Mouse (Mus musculus) ES-CJ7 (cell line): ENCODE measurements around the gene Rusc2.

Source experiments
- DNase-seq: peaks from one replicate; pipeline ENCODE4 v3.0.0; 2011; ENCODE audit warnings: low read depth, low spot score

Rusc2 gene

GRCm38 (mm10) chr4:43442044-43442443 is 60.3 kb downstream of the Rusc2 start:
- peak; percentile 100 for DNase-seq

- peak; percentile 63 for DNase-seq
Observed at GRCm38 (mm10) chr4:43442456-43443361, 60.9 kb downstream of the Rusc2 start.

GRCm38 (mm10) chr4:43443511-43443910 is 61.7 kb downstream of the Rusc2 start:
- DNase-seq: no peak

DNA sequence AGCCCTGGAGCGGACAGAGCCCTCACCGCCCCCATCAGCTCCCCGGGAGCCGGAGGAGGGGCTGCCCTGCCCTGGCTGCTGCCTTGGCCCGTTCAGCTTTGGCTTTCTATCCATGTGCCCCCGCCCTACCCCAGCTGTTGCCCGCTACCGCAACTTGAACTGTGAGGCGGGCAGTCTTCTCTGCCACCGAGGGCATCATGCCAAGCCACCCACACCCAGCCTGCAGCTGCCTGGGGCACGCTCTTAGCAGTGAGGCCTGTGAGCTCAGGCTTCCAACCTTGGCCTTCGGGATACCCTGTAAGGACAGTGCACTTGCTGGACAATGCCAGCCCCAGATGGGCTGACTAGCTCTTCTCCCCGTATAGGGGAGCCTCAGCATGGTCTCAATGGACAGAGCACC is 65.5 kb downstream of the Rusc2 start:
- no peak for DNase-seq

GRCm38 (mm10) chr4:43448554-43448953 is 66.8 kb downstream of the Rusc2 start:
- no peak for DNase-seq

- no peak for DNase-seq
Observed at GRCm38 (mm10) chr4:43452315-43452714, 70.5 kb downstream of the Rusc2 start.

DNA sequence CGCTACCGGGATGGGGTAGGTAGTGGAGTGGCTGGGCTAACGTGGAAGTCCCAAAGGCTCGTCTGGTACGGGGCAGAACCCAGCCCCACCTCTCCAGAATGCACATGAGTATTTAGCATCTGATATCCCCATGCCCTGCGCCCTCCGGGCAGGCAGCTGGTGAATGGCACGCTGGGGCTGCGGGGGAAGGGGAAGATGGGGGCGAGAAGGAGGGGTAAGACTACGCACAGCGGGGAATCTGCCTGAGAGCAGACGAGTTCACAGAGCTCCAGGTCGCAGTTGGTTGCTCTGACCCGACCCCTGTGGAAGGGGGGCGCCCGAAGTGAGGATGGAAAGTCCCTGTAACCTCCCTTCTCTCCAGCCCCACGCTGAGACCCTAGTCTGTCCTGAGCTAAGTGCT is 71.6 kb downstream of the Rusc2 start:
- no peak for DNase-seq

DNA sequence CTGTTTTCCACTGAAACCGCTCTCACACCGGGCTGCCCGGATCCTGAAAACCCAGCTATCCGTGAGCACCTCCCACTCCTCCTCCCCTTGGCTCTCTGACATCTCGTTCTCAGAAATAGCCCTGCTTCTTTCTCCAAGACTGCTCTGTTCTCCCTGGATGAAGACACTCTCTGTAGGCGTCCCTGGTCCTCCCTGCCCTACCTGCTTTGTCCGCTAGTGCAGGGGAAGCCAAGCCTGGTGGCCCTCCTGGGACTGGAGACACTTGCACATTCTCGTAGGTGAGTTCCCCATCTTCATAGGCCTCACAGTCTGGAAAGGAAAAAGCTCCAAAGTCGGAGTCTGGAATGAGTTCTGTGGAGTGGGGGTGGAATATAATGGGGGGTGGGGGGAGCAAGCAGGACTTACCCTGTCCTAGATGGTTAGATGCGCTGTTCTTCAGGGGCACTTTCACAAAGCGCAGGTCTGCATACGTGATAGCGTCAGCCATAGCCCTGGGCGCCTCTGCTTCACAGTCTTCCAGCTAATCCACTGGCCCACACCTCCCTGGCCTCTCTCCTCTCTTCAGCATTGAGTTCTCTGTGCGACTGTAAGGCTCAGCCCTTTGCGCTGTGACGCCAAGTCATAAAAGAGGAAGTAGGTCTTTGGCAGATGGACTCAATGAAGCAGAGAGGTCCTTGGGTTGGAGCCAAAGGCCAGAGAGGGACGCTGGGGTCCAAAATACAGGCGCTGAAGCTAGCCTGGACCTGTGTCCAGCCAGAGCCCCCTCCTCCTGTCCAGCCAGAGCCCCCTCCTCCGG is 72.5 kb downstream of the Rusc2 start, which contains the start of gene Cd72:
Gene Cd72 (minus strand): TSS at position 588 of the 796 bp plus-strand sequence.
- DNase-seq: no peak

- DNase-seq: no peak
Observed at GRCm38 (mm10) chr4:43456470-43456869, 74.7 kb downstream of the Rusc2 start.

DNA sequence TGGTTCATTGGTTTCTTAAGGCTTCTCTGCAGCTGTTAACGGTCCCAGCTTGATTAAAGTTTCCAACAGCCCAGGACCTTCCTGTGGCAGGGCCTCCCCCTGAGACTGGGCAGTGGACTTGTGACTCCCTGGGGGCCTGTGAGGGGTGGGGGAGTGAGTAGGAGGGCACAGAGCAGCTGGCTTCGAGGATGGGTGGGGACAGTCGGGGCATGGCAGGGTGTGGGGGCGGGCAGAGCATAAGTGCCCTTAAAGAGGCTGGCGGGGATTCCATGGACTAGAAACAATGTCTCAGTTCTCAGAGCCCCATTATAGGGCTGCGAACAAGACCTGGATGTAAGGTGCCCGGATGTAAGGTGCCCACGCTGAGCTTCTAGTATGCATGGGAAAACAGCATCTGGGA is 75.3 kb downstream of the Rusc2 start:
- DNase-seq: no peak

- DNase-seq: no peak
Observed at GRCm38 (mm10) chr4:43463102-43463501, 81.3 kb downstream of the Rusc2 start.

DNA sequence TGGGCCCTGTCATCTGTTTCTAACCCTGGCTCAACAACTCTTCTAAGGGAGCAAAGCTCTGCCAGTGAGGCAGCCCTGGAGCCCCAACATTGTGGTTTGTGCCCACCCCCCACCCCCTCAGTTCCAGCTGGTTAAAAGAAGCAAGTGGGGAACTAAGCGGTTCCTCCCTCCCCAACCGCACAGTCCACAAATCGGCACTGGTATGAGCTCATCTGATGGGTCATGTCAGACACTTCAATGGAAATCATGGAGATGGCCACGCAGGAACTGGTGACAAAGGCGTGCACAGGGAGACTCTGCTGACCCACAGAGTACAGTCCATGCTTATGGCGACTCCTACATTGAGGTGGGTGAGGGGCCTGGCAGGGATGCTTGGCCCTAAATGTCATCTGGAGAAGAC is 84.2 kb downstream of the Rusc2 start:
- no peak for DNase-seq

DNA sequence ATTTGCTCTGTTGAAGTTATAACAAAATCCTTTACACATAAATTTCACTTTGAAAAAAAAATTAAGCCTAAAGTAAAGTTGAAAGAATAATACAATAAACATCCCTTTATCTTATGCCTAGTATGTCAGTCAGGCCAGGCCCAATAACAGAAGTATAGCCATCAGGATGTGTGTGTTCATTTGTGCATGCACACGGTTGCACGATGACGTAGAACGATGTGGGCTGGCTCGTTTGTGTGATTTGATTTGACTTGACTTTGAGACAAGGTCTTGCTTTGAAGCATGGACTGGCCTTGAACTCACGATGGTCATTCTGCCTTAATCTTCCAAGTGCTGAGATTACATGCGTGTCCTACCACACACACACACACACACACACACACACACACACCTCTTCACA is 85.1 kb downstream of the Rusc2 start:
- no peak for DNase-seq

DNA sequence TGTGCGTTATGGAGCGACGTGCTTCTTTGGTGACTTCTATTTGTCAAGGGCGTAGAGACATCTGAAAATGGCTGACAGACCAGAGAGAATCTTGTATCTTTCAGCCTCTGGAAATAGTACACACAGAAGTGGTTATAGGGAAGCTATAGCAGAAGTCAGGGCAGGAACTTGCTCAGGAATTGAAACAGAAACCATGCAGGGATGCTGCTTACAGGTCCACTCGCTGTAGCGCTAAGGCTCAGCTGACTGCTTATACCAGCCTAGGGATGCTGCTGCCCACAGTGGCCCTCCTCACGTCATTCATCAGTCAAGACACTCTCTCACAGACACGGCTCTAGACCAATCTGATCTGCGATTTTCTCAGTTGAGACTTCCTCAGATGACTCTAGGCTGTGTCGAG is 88.5 kb downstream of the Rusc2 start:
- no peak for DNase-seq

DNA sequence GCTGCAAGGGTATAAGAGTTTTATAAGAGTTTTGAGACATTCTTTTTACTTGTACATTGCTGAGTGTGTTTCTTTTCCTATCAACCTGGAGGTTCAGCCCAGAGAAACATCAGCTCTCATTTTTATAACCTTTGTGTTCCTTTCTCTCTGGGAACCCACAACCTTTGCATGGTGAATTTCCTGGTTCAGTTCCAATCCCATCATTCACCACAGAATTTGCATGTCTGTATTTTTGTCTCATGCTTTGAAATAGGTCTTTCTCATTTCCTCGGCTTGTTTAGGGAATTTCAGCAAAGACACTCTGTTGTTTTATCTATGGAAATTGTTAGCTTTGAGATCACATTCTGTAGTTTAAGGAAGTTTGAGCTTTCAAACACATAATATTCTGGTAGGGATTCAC is 91.9 kb downstream of the Rusc2 start:
- no peak for DNase-seq

DNA sequence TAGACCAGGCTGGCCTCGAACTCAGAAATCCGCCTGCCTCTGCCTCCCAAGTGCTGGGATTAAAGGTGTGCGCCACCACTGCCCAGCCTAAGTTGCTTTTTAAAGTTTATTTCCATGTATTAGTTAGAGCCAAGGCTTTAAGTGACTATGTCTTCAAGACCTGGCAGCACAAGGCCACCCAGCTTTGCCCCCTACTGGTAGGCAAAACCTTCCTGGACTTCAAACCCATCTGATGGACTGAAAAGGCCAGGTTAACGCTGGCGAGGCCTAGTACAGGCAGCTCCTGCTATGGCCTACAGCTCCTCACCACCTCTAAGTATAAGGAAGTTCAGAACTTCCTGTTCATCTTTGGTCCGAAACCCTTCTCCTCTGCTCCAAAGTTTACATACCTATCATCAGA is 94.8 kb downstream of the Rusc2 start:
- DNase-seq: peak; percentile 60
